Mouse (Mus musculus): Measurements from ENCODE around the gene Eogt. TPM values are rescaled to one million over a fixed set of nuclear protein-coding genes. Genes with fewer than 3 reads are reported as not detected.
A peak's percentile ranks its signal among the peaks of the same experiment; 100 is the strongest.

The Eogt gene
- 2.3 and 4.8 TPM in 2 replicates for polyA plus RNA-seq (2012; rRNA removed)

GRCm38 (mm10) chr6:97148383-97149251 lies at the start of gene Eogt:
Gene Eogt, minus strand, starts transcription at chr6:97149182.
- Histone ChIP-seq H3K27ac (ENCODE audit: insufficient read depth, low read depth, low read length) (peak within 1 kb of the TSS; percentile 71), H3K36me3 (ENCODE audit: control insufficient read depth, insufficient read depth, low read length) (peaks cover 5% of the 10 kb centered on the region; the same call in 1 of the 2 replicates), H3K4me3 (ENCODE audit: low read depth, low read length) (peak within 1 kb of the TSS; percentile 70), H3K4me1 (ENCODE audit: control insufficient read depth, insufficient read depth, insufficient read length, low read length) (peaks cover 6% of the 10 kb centered on the region), H3K27me3 (ENCODE audit: control insufficient read depth, insufficient read depth, low read length) (no peaks in the 10 kb centered on the region)
- no peak for TF ChIP-seq POLR2A (IDR thresholded peaks at IDR 0.05; ENCODE audit: low read depth, low read length)
- TF ChIP-seq CTCF (IDR thresholded peaks at IDR 0.05; ENCODE audit: extremely low read depth, insufficient read length, insufficient replicate concordance, low read depth, low read length) = peak; percentile 52
- under 1% methylated on average over 56 of the region's 56 CpGs for WGBS

GRCm38 (mm10) chr6:97179367-97179828 lies 30.4 kb upstream of the Eogt start:
- Histone ChIP-seq H3K4me3 (ENCODE audit: low read depth, low read length) (peak overlapping the region; percentile 81), H3K36me3 (ENCODE audit: control insufficient read depth, insufficient read depth, low read length) (peaks cover 18% of the 10 kb centered on the region), H3K27ac (ENCODE audit: insufficient read depth, low read depth, low read length) (peak overlapping the region; percentile 77), H3K27me3 (ENCODE audit: control insufficient read depth, insufficient read depth, low read length) (no peaks in the 10 kb centered on the region), H3K4me1 (ENCODE audit: control insufficient read depth, insufficient read depth, insufficient read length, low read length) (no peaks in the 10 kb centered on the region)
- TF ChIP-seq POLR2A (IDR thresholded peaks at IDR 0.05; ENCODE audit: low read depth, low read length) (no peak), CTCF (IDR thresholded peaks at IDR 0.05; ENCODE audit: extremely low read depth, insufficient read length, insufficient replicate concordance, low read depth, low read length) (no peak)
- WGBS = 2% methylated on average over 11 of the region's 11 CpGs

GRCm38 (mm10) chr6:97178491-97179366 lies 29.7 kb upstream of the Eogt start, which contains the start of gene Tmf1:
Gene Tmf1, minus strand, starts transcription at chr6:97179122.
- H3K36me3 ChIP-seq (ENCODE audit: control insufficient read depth, insufficient read depth, low read length) = peaks cover 15% of the 10 kb centered on the region
- H3K4me1 ChIP-seq (ENCODE audit: control insufficient read depth, insufficient read depth, insufficient read length, low read length) = no peaks in the 10 kb centered on the region
- TF ChIP-seq CTCF (IDR thresholded peaks at IDR 0.05; ENCODE audit: extremely low read depth, insufficient read length, insufficient replicate concordance, low read depth, low read length) (no peak), POLR2A (IDR thresholded peaks at IDR 0.05; ENCODE audit: low read depth, low read length) (peak; percentile 69)
- peak within 1 kb of the TSS; percentile 81 for H3K4me3 ChIP-seq (ENCODE audit: low read depth, low read length)
- peak within 1 kb of the TSS; percentile 77 for H3K27ac ChIP-seq (ENCODE audit: insufficient read depth, low read depth, low read length)
- no peaks in the 10 kb centered on the region for H3K27me3 ChIP-seq (ENCODE audit: control insufficient read depth, insufficient read depth, low read length)
- WGBS = under 1% methylated on average over 80 of the region's 80 CpGs

GRCm38 (mm10) chr6:97175716-97176115 lies 26.7 kb upstream of the Eogt start:
- Histone ChIP-seq H3K4me3 (ENCODE audit: low read depth, low read length) (no peak overlapping the region), H3K4me1 (ENCODE audit: control insufficient read depth, insufficient read depth, insufficient read length, low read length) (no peaks in the 10 kb centered on the region), H3K36me3 (ENCODE audit: control insufficient read depth, insufficient read depth, low read length) (peaks cover 28% of the 10 kb centered on the region), H3K27ac (ENCODE audit: insufficient read depth, low read depth, low read length) (no peak overlapping the region), H3K27me3 (ENCODE audit: control insufficient read depth, insufficient read depth, low read length) (no peaks in the 10 kb centered on the region)
- 71% methylated on average over 11 of the region's 11 CpGs for WGBS
- TF ChIP-seq POLR2A (IDR thresholded peaks at IDR 0.05; ENCODE audit: low read depth, low read length) = no peak
- TF ChIP-seq CTCF (IDR thresholded peaks at IDR 0.05; ENCODE audit: extremely low read depth, insufficient read length, insufficient replicate concordance, low read depth, low read length) = no peak

GRCm38 (mm10) chr6:97150156-97150555 lies 1.2 kb upstream of the Eogt start:
- TF ChIP-seq CTCF (IDR thresholded peaks at IDR 0.05; ENCODE audit: extremely low read depth, insufficient read length, insufficient replicate concordance, low read depth, low read length) (no peak), POLR2A (IDR thresholded peaks at IDR 0.05; ENCODE audit: low read depth, low read length) (no peak)
- Histone ChIP-seq H3K27me3 (ENCODE audit: control insufficient read depth, insufficient read depth, low read length) (no peaks in the 10 kb centered on the region), H3K4me1 (ENCODE audit: control insufficient read depth, insufficient read depth, insufficient read length, low read length) (peaks cover 6% of the 10 kb centered on the region), H3K27ac (ENCODE audit: insufficient read depth, low read depth, low read length) (no peak overlapping the region), H3K36me3 (ENCODE audit: control insufficient read depth, insufficient read depth, low read length) (peaks cover 5% of the 10 kb centered on the region; the same call in 1 of the 2 replicates), H3K4me3 (ENCODE audit: low read depth, low read length) (no peak overlapping the region)
- 76% methylated on average over 6 of the region's 6 CpGs for WGBS

GRCm38 (mm10) chr6:97149721-97150120 lies 739 bp upstream of the Eogt start:
- Histone ChIP-seq H3K27me3 (ENCODE audit: control insufficient read depth, insufficient read depth, low read length) (no peaks in the 10 kb centered on the region), H3K4me1 (ENCODE audit: control insufficient read depth, insufficient read depth, insufficient read length, low read length) (peaks cover 6% of the 10 kb centered on the region), H3K27ac (ENCODE audit: insufficient read depth, low read depth, low read length) (0 out of 2 replicates have a peak overlapping the region, but pooled peaks have one; percentile 71), H3K36me3 (ENCODE audit: control insufficient read depth, insufficient read depth, low read length) (peaks cover 5% of the 10 kb centered on the region; the same call in 1 of the 2 replicates), H3K4me3 (ENCODE audit: low read depth, low read length) (no peak overlapping the region)
- WGBS = 60% methylated on average over 2 of the region's 2 CpGs
- no peak for TF ChIP-seq POLR2A (IDR thresholded peaks at IDR 0.05; ENCODE audit: low read depth, low read length)
- no peak for TF ChIP-seq CTCF (IDR thresholded peaks at IDR 0.05; ENCODE audit: extremely low read depth, insufficient read length, insufficient replicate concordance, low read depth, low read length)
